Mouse (Mus musculus) lung, postnatal 4 days (tissue): ENCODE results near the gene Creld1.

Experiments
- DNase-seq, 2 experiments: peaks; one replicate each; pipeline ENCODE4 v3.0.0; 2021

The Creld1 gene

GRCm38 (mm10) chr6:113513944-113514343 is 30.8 kb downstream of the Creld1 start:
- DNase-seq, result no peak

GRCm38 (mm10) chr6:113514600-113514999 is 31.5 kb downstream of the Creld1 start:
- no peak for DNase-seq

- no peak for DNase-seq
Observed at GRCm38 (mm10) chr6:113517434-113518080, 34.5 kb downstream of the Creld1 start.

GRCm38 (mm10) chr6:113522310-113522709 is 39.2 kb downstream of the Creld1 start:
- no peak for DNase-seq

- DNase-seq, result no peak
Observed at GRCm38 (mm10) chr6:113523420-113523819, 40.3 kb downstream of the Creld1 start.

- DNase-seq, result peak; percentile 92 to 95
Observed at GRCm38 (mm10) chr6:113530932-113531839, 48.1 kb downstream of the Creld1 start, which contains the start of the genes Emc3 and Fancd2. Emc3 (minus strand) TSS chr6:113531652. Fancd2 (plus strand) TSS chr6:113531682.

GRCm38 (mm10) chr6:113531840-113532404 is 48.8 kb downstream of the Creld1 start:
- no peak for DNase-seq

- no peak for DNase-seq
Observed at GRCm38 (mm10) chr6:113534886-113535285, 51.8 kb downstream of the Creld1 start.

- DNase-seq, result no peak
Observed at GRCm38 (mm10) chr6:113541610-113542009, 58.5 kb downstream of the Creld1 start.
